Mouse (Mus musculus): ENCODE data around the gene Vps18.

Gene Vps18

GRCm38 (mm10) chr2:119292852-119293251 is 4.3 kb downstream of the Vps18 start:
- no peak for DNase-seq

- DNase-seq, result no peak
Measured at GRCm38 (mm10) chr2:119293311-119293710, 4.8 kb downstream of the Vps18 start.

GRCm38 (mm10) chr2:119293776-119294390 is 5.3 kb downstream of the Vps18 start:
- no peak for DNase-seq

GRCm38 (mm10) chr2:119294411-119294810 is 5.9 kb downstream of the Vps18 start:
- DNase-seq, result no peak

- peak; percentile 33 to 50 for DNase-seq
Measured at GRCm38 (mm10) chr2:119296756-119297155, 8.2 kb downstream of the Vps18 start.

- no peak for DNase-seq
Measured at GRCm38 (mm10) chr2:119297506-119297905, 9.0 kb downstream of the Vps18 start.

GRCm38 (mm10) chr2:119298330-119298729 is 9.8 kb downstream of the Vps18 start:
- DNase-seq, result peak; percentile 76 to 83

- DNase-seq, result no peak
Measured at GRCm38 (mm10) chr2:119298839-119299238, 10.3 kb downstream of the Vps18 start.

GRCm38 (mm10) chr2:119299981-119300818 is 11.7 kb downstream of the Vps18 start:
- DNase-seq, result peak; percentile 92 to 93

- DNase-seq, result peak; percentile 75 to 87
Measured at GRCm38 (mm10) chr2:119300819-119301493, 12.4 kb downstream of the Vps18 start.

GRCm38 (mm10) chr2:119302876-119303275 is 14.3 kb downstream of the Vps18 start:
- peak in 1 of 2 experiments; percentile 5 for DNase-seq

GRCm38 (mm10) chr2:119304391-119304790 is 15.9 kb downstream of the Vps18 start:
- no peak for DNase-seq

- peak; percentile 77 to 90 for DNase-seq
Measured at GRCm38 (mm10) chr2:119304798-119305208, 16.3 kb downstream of the Vps18 start.

GRCm38 (mm10) chr2:119311544-119311943 is 23.0 kb downstream of the Vps18 start:
- DNase-seq, result peak; percentile 51 to 52

- DNase-seq, result no peak
Measured at GRCm38 (mm10) chr2:119312380-119312958, 23.9 kb downstream of the Vps18 start.

- peak; percentile 64 to 71 for DNase-seq
Measured at GRCm38 (mm10) chr2:119313780-119314479, 25.4 kb downstream of the Vps18 start.

- peak; percentile 66 to 81 for DNase-seq
Measured at GRCm38 (mm10) chr2:119314742-119315310, 26.3 kb downstream of the Vps18 start.

GRCm38 (mm10) chr2:119318043-119318710 is 29.6 kb downstream of the Vps18 start:
- DNase-seq, result peak; percentile 18 to 44

GRCm38 (mm10) chr2:119320571-119320970 is 32.0 kb downstream of the Vps18 start:
- DNase-seq, result peak; percentile 42 to 67

GRCm38 (mm10) chr2:119321771-119322586 is 33.4 kb downstream of the Vps18 start:
- DNase-seq, result peak in 1 of 2 experiments; percentile 7
